Mouse (Mus musculus): Measurements from ENCODE around the gene Apbb2.

DNA sequence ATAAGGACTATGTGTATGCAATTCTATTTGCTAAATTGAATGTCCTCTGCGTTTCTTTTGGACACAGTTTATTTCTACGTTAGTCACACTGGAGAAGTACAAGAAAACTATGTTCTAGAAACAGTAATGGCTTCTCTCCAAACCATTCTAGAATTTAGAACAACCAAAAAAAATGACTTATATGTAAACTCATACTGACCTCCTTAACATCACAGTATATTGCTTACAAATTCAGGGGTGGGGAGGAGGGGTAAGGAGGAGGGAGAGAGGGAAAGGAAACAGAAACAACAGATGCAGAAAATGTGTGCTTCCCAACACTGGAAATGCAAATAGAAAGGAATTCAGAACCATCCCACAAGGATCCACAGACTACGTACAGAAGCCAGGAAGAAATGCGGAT, 11.4 kb downstream of the Apbb2 start:
- no peak for TF ChIP-seq EP300 (IDR thresholded peaks at IDR 0.05; ENCODE audit: low read depth)
- TF ChIP-seq CTCF (IDR thresholded peaks at IDR 0.05; ENCODE audit: low read depth), result no peak

All from liver, postnatal 0 days (tissue).